Mouse (Mus musculus): ENCODE results near the gene Fzd1. TPM values are rescaled to one million over a fixed set of nuclear protein-coding genes. Genes with fewer than 3 reads are reported as not detected.

The Fzd1 gene
- polyA plus RNA-seq, 1 experiment from 2014 or later = 41.1 TPM

DNA sequence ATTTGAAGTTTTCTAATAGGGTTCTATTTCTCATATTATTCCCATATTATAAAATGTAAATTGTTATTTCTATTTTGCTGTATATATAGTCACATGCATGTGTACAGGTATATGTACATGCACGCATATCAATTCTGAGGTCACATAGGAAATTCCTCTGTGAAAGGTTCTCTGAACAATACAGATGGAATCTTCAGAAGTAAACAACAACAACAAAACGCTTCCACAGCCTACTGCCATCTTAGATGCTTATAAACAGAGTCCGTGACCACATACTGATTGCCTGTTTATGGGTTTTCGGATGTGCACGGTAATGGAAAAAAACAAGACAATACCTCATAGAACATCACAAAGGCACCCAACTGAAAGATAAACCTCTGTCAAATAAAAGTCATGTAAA is 4.7 kb downstream of the Fzd1 start:
- 87% methylated on average over 5 of the region's 5 CpGs for WGBS
- no peak overlapping the region for H3K9ac ChIP-seq
- H3K27ac ChIP-seq (ENCODE audit: poor library complexity, severe bottlenecking) = no peak overlapping the region
- no peaks in the 10 kb centered on the region for H3K27me3 ChIP-seq (replicated peaks)
- peaks cover 11% of the 10 kb centered on the region for H3K36me3 ChIP-seq
- no peak overlapping the region for H3K4me3 ChIP-seq
- no peak for ATAC-seq (ENCODE audit: insufficient number of reproducible peaks, low FRiP score)
- no peak overlapping the region for H3K4me2 ChIP-seq
- peaks cover 25% of the 10 kb centered on the region for H3K4me1 ChIP-seq (replicated peaks)
- no peaks in the 10 kb centered on the region for H3K9me3 ChIP-seq (replicated peaks)

DNA sequence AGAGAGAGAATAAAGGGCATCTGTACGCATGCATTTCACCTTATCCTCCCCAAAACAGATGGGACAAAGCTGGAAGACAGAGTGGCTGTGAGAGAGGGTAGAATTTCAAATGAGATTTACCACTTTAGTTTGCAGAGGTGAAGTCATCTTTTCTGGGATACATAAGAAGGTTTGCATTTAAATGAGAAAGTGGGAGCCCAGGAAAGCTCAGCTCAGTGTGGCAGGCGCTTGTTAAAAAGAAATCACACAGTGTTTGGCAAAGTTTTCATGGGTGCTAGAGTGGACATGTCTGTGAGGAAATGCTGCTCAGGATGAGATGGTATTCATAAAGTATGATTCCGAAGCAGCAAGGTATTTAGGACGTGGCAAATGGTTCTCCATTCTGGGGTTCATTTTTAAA is 15.1 kb downstream of the Fzd1 start:
- 75% methylated on average over 4 of the region's 4 CpGs for WGBS
- H3K9me3 ChIP-seq (replicated peaks) = no peaks in the 10 kb centered on the region
- H3K4me3 ChIP-seq = no peak overlapping the region
- no peaks in the 10 kb centered on the region for H3K36me3 ChIP-seq
- no peak overlapping the region for H3K27ac ChIP-seq (ENCODE audit: poor library complexity, severe bottlenecking)
- H3K9ac ChIP-seq = no peak overlapping the region
- 0 out of 2 replicates have a peak, but pooled peaks cover 7% of the 10 kb centered on the region for H3K4me1 ChIP-seq (replicated peaks)
- no peak for ATAC-seq (ENCODE audit: insufficient number of reproducible peaks, low FRiP score)
- no peaks in the 10 kb centered on the region for H3K27me3 ChIP-seq (replicated peaks)
- no peak overlapping the region for H3K4me2 ChIP-seq

DNA sequence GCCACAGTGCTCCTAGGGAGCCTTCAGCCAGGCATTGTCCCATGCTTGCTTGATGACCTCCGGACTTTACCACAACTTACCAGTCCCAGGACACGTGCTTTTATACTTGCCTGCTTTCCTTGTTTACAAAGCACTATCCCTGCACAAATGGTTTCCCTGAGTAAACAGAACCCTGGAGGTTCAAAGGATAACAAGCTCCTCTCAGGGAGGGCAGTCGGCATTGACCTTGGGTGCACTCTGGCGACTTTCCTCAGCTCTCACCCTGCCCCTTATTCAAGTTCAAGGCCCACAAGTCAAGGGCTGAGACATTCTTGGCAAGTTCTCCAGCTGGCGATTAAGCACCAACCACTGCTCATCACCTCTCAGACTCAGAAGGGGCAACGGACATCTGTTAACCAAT is 20.8 kb downstream of the Fzd1 start:
- Histone ChIP-seq H3K27ac (ENCODE audit: poor library complexity, severe bottlenecking) (no peak overlapping the region), H3K27me3 (replicated peaks) (no peaks in the 10 kb centered on the region), H3K4me1 (replicated peaks) (0 out of 2 replicates have a peak, but pooled peaks cover 7% of the 10 kb centered on the region), H3K36me3 (no peaks in the 10 kb centered on the region), H3K4me3 (no peak overlapping the region), H3K4me2 (no peak overlapping the region), H3K9me3 (replicated peaks) (no peaks in the 10 kb centered on the region), H3K9ac (no peak overlapping the region)
- WGBS = 38% methylated on average over 6 of the region's 6 CpGs
- ATAC-seq (ENCODE audit: insufficient number of reproducible peaks, low FRiP score) = no peak

DNA sequence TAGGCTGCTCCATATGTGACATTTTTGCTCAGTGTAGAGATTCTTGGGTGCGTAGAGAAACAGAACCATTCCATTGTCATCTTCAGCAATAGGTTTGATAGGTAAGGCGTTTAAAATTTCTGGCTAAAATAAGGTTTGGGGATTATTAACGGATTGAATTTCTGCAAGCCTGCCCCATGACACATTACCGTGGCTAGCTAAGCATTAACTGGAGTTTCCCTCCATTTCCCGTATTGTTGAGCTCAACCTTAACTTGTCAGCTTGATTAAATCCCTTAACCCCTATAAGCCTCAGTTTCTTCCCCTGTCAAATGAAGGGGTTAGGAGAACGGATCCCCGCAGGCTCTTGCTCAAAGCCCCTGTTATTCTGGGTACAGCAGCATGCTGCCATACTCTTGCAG is 22.4 kb downstream of the Fzd1 start:
- H3K27me3 ChIP-seq (replicated peaks) = no peaks in the 10 kb centered on the region
- H3K9me3 ChIP-seq (replicated peaks) = no peaks in the 10 kb centered on the region
- WGBS = 78% methylated on average over 7 of the region's 7 CpGs
- H3K4me3 ChIP-seq = no peak overlapping the region
- H3K4me2 ChIP-seq = no peak overlapping the region
- no peak overlapping the region for H3K27ac ChIP-seq (ENCODE audit: poor library complexity, severe bottlenecking)
- H3K9ac ChIP-seq = no peak overlapping the region
- H3K36me3 ChIP-seq = no peaks in the 10 kb centered on the region
- 0 out of 2 replicates have a peak, but pooled peaks cover 7% of the 10 kb centered on the region for H3K4me1 ChIP-seq (replicated peaks)
- no peak for ATAC-seq (ENCODE audit: insufficient number of reproducible peaks, low FRiP score)

DNA sequence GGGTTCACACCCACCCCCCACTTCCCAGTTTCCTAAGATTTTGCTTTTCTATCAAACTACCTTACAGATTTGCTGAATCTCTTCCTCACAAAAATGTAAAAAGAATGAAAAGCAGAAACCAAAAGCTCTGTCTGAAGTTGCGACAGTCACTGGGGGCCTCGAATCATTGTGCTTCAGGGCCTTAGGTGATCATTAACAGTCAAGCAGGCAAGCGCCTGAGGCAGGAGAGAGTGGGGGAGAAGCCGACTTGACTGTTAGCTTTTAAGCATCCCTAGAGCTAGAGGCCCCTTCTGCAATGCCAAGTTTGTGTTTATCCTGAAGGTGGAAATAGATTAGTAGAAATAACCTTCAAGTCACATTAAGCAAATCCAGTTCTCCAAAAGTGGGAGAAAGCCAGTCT is 24.6 kb downstream of the Fzd1 start:
- WGBS = 64% methylated on average over 4 of the region's 4 CpGs
- H3K4me3 ChIP-seq = no peak overlapping the region
- H3K4me2 ChIP-seq = no peak overlapping the region
- H3K27me3 ChIP-seq (replicated peaks) = no peaks in the 10 kb centered on the region
- H3K9ac ChIP-seq = no peak overlapping the region
- no peaks in the 10 kb centered on the region for H3K9me3 ChIP-seq (replicated peaks)
- no peaks in the 10 kb centered on the region for H3K36me3 ChIP-seq
- ATAC-seq (ENCODE audit: insufficient number of reproducible peaks, low FRiP score) = no peak
- H3K27ac ChIP-seq (ENCODE audit: poor library complexity, severe bottlenecking) = no peak overlapping the region
- H3K4me1 ChIP-seq (replicated peaks) = 0 out of 2 replicates have a peak, but pooled peaks cover 7% of the 10 kb centered on the region

DNA sequence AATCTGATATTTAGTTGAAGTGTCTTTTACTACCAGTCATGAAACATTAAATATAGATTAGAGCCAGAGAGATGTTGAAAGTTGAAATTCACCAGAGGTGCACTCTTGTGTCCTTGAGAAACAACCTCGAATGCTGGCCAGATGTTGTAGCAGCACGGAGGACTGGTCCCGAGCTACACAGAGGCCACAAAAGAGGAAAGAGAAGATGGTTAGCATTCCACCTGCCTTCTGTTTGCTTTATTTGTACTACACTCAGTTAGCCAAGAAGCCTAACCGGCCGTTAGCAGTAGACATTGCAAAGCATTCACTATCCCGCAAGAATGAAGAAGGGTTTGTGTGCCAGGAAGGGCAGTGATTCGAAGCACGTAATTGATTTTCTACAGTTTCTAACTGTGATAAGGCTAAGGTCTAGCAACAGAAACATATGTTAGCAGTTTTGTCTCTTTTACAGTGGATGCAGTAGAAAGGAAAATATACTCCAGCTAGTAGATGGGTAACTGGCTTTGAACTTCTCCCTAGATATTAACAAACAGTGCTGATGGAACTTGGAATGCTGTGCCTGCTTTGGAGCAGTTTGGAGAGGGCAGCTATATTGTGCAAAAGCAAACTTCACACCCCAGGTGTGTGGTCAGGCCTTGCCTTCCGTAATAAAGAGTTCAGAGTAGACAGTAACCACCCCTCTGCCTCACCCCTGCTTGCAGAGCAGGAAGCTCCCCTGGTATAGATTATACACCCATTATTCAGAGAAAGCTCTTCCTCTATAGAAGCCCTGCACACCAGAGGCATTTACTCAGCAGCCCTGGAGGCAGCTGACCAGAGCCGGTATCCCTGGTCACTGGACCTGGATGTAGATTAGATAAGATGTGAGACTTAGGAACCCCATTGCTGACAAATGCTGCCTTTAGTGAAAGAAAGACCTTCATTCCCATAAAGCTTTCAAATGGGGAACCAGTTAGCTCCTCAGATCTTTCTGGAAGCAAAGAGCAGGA is 25.3 kb downstream of the Fzd1 start:
- 0 out of 2 replicates have a peak, but pooled peaks cover 7% of the 10 kb centered on the region for H3K4me1 ChIP-seq (replicated peaks)
- no peak overlapping the region for H3K4me2 ChIP-seq
- H3K9me3 ChIP-seq (replicated peaks) = no peaks in the 10 kb centered on the region
- H3K27ac ChIP-seq (ENCODE audit: poor library complexity, severe bottlenecking) = no peak overlapping the region
- H3K9ac ChIP-seq = no peak overlapping the region
- no peaks in the 10 kb centered on the region for H3K27me3 ChIP-seq (replicated peaks)
- ATAC-seq (ENCODE audit: insufficient number of reproducible peaks, low FRiP score) = no peak
- H3K36me3 ChIP-seq = no peaks in the 10 kb centered on the region
- WGBS = 66% methylated on average over 10 of the region's 10 CpGs
- H3K4me3 ChIP-seq = no peak overlapping the region

DNA sequence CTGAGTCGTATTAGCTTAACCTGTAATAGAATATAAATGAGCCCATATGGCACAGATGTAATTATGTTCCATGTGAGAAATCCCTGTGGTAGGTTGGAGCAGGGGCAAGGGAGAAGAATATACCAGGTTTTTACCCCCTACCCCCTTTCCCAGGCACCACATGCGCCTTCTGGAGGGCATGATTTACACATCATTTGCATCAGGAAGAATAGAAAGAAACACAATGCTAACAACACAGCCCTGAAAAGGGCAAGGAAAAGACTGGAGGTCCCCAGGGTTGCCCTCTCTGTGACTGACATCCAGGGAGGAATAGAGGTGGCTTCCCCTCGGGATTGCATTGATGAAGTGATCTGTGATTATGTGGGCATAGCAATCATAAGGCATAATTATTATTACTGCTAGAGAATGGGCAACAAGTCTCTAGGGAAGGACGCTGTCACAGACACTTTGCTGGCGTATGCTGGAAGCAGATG is 26.1 kb downstream of the Fzd1 start:
- no peak overlapping the region for H3K27ac ChIP-seq (ENCODE audit: poor library complexity, severe bottlenecking)
- H3K36me3 ChIP-seq = no peaks in the 10 kb centered on the region
- H3K4me3 ChIP-seq = no peak overlapping the region
- H3K9ac ChIP-seq = no peak overlapping the region
- no peaks in the 10 kb centered on the region for H3K27me3 ChIP-seq (replicated peaks)
- 75% methylated on average over 5 of the region's 5 CpGs for WGBS
- H3K4me1 ChIP-seq (replicated peaks) = 0 out of 2 replicates have a peak, but pooled peaks cover 7% of the 10 kb centered on the region
- H3K4me2 ChIP-seq = no peak overlapping the region
- H3K9me3 ChIP-seq (replicated peaks) = no peaks in the 10 kb centered on the region
- no peak for ATAC-seq (ENCODE audit: insufficient number of reproducible peaks, low FRiP score)

DNA sequence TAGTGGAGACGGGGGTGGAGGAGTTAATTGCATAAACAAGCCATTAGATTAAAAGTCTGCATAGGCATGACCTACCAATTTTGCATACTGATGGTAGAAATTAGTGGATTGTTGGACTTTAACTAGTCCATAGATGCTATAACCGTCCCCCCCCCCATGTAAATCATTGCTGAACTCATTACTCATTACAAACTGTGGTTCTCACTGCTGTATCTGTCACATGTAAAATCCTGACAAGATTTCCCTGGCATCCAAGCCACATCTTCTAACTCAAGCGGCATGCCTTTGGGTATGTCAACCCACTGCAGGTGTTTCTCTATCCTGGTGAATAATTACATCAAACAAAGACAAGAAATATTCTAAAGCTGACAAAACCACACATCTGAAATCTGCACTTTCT is 26.8 kb downstream of the Fzd1 start:
- Histone ChIP-seq H3K4me3 (no peak overlapping the region), H3K27ac (ENCODE audit: poor library complexity, severe bottlenecking) (no peak overlapping the region), H3K36me3 (no peaks in the 10 kb centered on the region), H3K9ac (no peak overlapping the region), H3K4me2 (no peak overlapping the region), H3K27me3 (replicated peaks) (no peaks in the 10 kb centered on the region), H3K4me1 (replicated peaks) (0 out of 2 replicates have a peak, but pooled peaks cover 7% of the 10 kb centered on the region), H3K9me3 (replicated peaks) (no peaks in the 10 kb centered on the region)
- 77% methylated on average over 3 of the region's 3 CpGs for WGBS
- no peak for ATAC-seq (ENCODE audit: insufficient number of reproducible peaks, low FRiP score)

Small RNA genes lying within 50 kb of the gene (microRNA-seq; reads per million reads assigned to microRNA genes)
- not detected for gene Gm44483

Data from heart, embryonic 12.5 days (tissue).